Mouse (Mus musculus): ENCODE data around the gene Rasgrf1. TPM values are rescaled to one million over a fixed set of nuclear protein-coding genes. Genes with fewer than 3 reads are reported as not detected.

The Rasgrf1 gene
- polyA plus RNA-seq, 1 experiment = 168 TPM

- 94% methylated on average over 7 of the region's 7 CpGs for WGBS
- Histone ChIP-seq H3K27me3 (ENCODE audit: control insufficient read depth, insufficient read depth, low read length) (no peaks in the 10 kb centered on the region), H3K4me1 (ENCODE audit: control insufficient read depth, insufficient read depth, low read length) (no peaks in the 10 kb centered on the region), H3K27ac (ENCODE audit: insufficient read depth, low read length) (no peak overlapping the region), H3K4me3 (replicated peaks; ENCODE audit: insufficient read depth, low read depth, low read length) (no peak overlapping the region)
- TF ChIP-seq POLR2A (IDR thresholded peaks at IDR 0.05; ENCODE audit: borderline replicate concordance, insufficient read depth, low read length) (no peak), CTCF (IDR thresholded peaks at IDR 0.05; ENCODE audit: borderline replicate concordance, insufficient read depth, low read depth, low read length) (no peak)
- DNase-seq = no peak
Measured at GRCm38 (mm10) chr9:90045191-90045590, 135.5 kb downstream of the Rasgrf1 start.

GRCm38 (mm10) chr9:90047937-90048627 is 138.4 kb downstream of the Rasgrf1 start:
- 42% methylated on average over 5 of the region's 5 CpGs for WGBS
- H3K27ac ChIP-seq (ENCODE audit: insufficient read depth, low read length) = no peak overlapping the region

DNA sequence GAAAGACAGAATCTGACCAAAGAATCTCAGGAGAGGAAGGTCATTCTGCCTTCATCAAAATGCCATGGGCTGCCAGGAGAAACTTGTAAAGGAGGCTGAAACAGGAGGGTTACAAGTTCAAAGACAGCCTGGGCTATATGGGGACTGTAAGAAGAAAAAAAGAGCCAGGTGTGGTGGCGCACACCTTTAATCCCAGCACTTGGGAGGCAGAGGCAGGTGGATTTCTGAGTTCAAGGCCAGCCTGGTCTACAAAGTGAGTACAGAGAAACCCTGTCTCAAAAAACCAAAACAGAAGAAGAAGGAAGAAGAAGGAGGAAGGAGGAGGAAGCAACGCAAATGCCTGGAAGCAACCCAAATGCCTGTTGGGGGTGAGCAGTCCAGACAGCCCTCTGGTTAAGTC is 144.1 kb downstream of the Rasgrf1 start, which contains the start of gene Ctsh:
Gene Ctsh (plus strand): TSS at position 301 of the 400 bp plus-strand sequence.
- Histone ChIP-seq H3K4me1 (ENCODE audit: control insufficient read depth, insufficient read depth, low read length) (no peaks in the 10 kb centered on the region), H3K27ac (ENCODE audit: insufficient read depth, low read length) (no peak within 1 kb of the TSS), H3K4me3 (replicated peaks; ENCODE audit: insufficient read depth, low read depth, low read length) (peak within 1 kb of the TSS; percentile 3), H3K27me3 (ENCODE audit: control insufficient read depth, insufficient read depth, low read length) (peaks cover 2% of the 10 kb centered on the region; the same call in 1 of the 2 replicates)
- TF ChIP-seq POLR2A (IDR thresholded peaks at IDR 0.05; ENCODE audit: borderline replicate concordance, insufficient read depth, low read length) = no peak
- TF ChIP-seq CTCF (IDR thresholded peaks at IDR 0.05; ENCODE audit: borderline replicate concordance, insufficient read depth, low read depth, low read length) = no peak
- 58% methylated on average over 2 of the region's 2 CpGs for WGBS
- DNase-seq = no peak

More at GRCm38 (mm10) chr9:90047937-90048627, 138.4 kb downstream of the Rasgrf1 start:
- H3K4me3 ChIP-seq (replicated peaks; ENCODE audit: insufficient read depth, low read depth, low read length) = no peak overlapping the region
- H3K27me3 ChIP-seq (ENCODE audit: control insufficient read depth, insufficient read depth, low read length) = no peaks in the 10 kb centered on the region
- no peak for TF ChIP-seq CTCF (IDR thresholded peaks at IDR 0.05; ENCODE audit: borderline replicate concordance, insufficient read depth, low read depth, low read length)
- no peak for TF ChIP-seq POLR2A (IDR thresholded peaks at IDR 0.05; ENCODE audit: borderline replicate concordance, insufficient read depth, low read length)
- no peak for DNase-seq
- no peaks in the 10 kb centered on the region for H3K4me1 ChIP-seq (ENCODE audit: control insufficient read depth, insufficient read depth, low read length)

GRCm38 (mm10) chr9:90054371-90055145 is 144.8 kb downstream of the Rasgrf1 start:
- H3K4me3 ChIP-seq (replicated peaks; ENCODE audit: insufficient read depth, low read depth, low read length) = peak overlapping the region; percentile 3
- H3K4me1 ChIP-seq (ENCODE audit: control insufficient read depth, insufficient read depth, low read length) = no peaks in the 10 kb centered on the region
- no peak overlapping the region for H3K27ac ChIP-seq (ENCODE audit: insufficient read depth, low read length)
- under 1% methylated on average over 37 of the region's 37 CpGs for WGBS
- H3K27me3 ChIP-seq (ENCODE audit: control insufficient read depth, insufficient read depth, low read length) = peaks cover 2% of the 10 kb centered on the region; the same call in 1 of the 2 replicates
- peak in 1 of 2 experiments; percentile 7 for DNase-seq
- TF ChIP-seq CTCF (IDR thresholded peaks at IDR 0.05; ENCODE audit: borderline replicate concordance, insufficient read depth, low read depth, low read length) (no peak), POLR2A (IDR thresholded peaks at IDR 0.05; ENCODE audit: borderline replicate concordance, insufficient read depth, low read length) (no peak)

DNA sequence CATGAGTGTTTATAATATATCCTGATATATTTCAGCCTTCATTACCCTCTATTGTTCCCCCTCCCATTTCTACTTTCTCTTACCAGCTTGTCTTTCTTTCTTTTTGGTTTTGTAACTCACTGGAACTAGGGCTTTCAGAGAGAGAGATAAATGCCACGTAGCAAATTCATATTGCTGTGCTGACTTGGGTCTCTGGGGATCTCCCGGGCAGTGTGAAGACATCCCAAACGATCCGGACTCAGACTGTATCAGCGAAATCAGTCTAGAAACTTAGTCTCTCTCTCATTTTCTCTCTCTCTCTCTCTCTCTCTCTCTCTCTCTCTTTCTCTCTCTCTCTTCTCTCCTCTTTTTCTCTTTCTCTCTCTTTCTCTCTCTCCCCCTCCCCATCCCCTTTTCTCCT is 145.7 kb downstream of the Rasgrf1 start:
- peaks cover 2% of the 10 kb centered on the region; the same call in 1 of the 2 replicates for H3K27me3 ChIP-seq (ENCODE audit: control insufficient read depth, insufficient read depth, low read length)
- no peak for TF ChIP-seq CTCF (IDR thresholded peaks at IDR 0.05; ENCODE audit: borderline replicate concordance, insufficient read depth, low read depth, low read length)
- TF ChIP-seq POLR2A (IDR thresholded peaks at IDR 0.05; ENCODE audit: borderline replicate concordance, insufficient read depth, low read length) = no peak
- H3K27ac ChIP-seq (ENCODE audit: insufficient read depth, low read length) = no peak overlapping the region
- WGBS = 33% methylated on average over 5 of the region's 5 CpGs
- no peak for DNase-seq
- H3K4me3 ChIP-seq (replicated peaks; ENCODE audit: insufficient read depth, low read depth, low read length) = no peak overlapping the region
- no peaks in the 10 kb centered on the region for H3K4me1 ChIP-seq (ENCODE audit: control insufficient read depth, insufficient read depth, low read length)

GRCm38 (mm10) chr9:90055911-90056310 is 146.2 kb downstream of the Rasgrf1 start:
- peaks cover 2% of the 10 kb centered on the region; the same call in 1 of the 2 replicates for H3K27me3 ChIP-seq (ENCODE audit: control insufficient read depth, insufficient read depth, low read length)
- WGBS = 92% methylated on average over 3 of the region's 3 CpGs
- no peak overlapping the region for H3K27ac ChIP-seq (ENCODE audit: insufficient read depth, low read length)
- H3K4me3 ChIP-seq (replicated peaks; ENCODE audit: insufficient read depth, low read depth, low read length) = no peak overlapping the region
- TF ChIP-seq CTCF (IDR thresholded peaks at IDR 0.05; ENCODE audit: borderline replicate concordance, insufficient read depth, low read depth, low read length) (no peak), POLR2A (IDR thresholded peaks at IDR 0.05; ENCODE audit: borderline replicate concordance, insufficient read depth, low read length) (no peak)
- no peak for DNase-seq
- no peaks in the 10 kb centered on the region for H3K4me1 ChIP-seq (ENCODE audit: control insufficient read depth, insufficient read depth, low read length)

- H3K4me3 ChIP-seq (replicated peaks; ENCODE audit: insufficient read depth, low read depth, low read length) = no peak overlapping the region
- 19% methylated on average over 2 of the region's 2 CpGs for WGBS
- no peak overlapping the region for H3K27ac ChIP-seq (ENCODE audit: insufficient read depth, low read length)
- no peaks in the 10 kb centered on the region for H3K4me1 ChIP-seq (ENCODE audit: control insufficient read depth, insufficient read depth, low read length)
- TF ChIP-seq POLR2A (IDR thresholded peaks at IDR 0.05; ENCODE audit: borderline replicate concordance, insufficient read depth, low read length) (no peak), CTCF (IDR thresholded peaks at IDR 0.05; ENCODE audit: borderline replicate concordance, insufficient read depth, low read depth, low read length) (no peak)
- peaks cover 2% of the 10 kb centered on the region; the same call in 1 of the 2 replicates for H3K27me3 ChIP-seq (ENCODE audit: control insufficient read depth, insufficient read depth, low read length)
- no peak for DNase-seq
Measured at GRCm38 (mm10) chr9:90056716-90057115, 147.0 kb downstream of the Rasgrf1 start.

Data from cerebellum, adult 2 months (tissue).